Mouse (Mus musculus) activated CD4-positive, CD25-positive, alpha-beta regulatory T cell (primary cell): ENCODE data around the gene Gm3248. TPM values are rescaled to one million over a fixed set of nuclear protein-coding genes. Genes with fewer than 3 reads are reported as not detected.

Source experiments
- polyA plus RNA-seq, 2 experiments: library from polyadenylated mRNA; unstranded; fragments of 100-300 nt; shearing (Covaris generic); gene quantifications; one replicate each; pipeline ENCODE4 v1.2.1; 2017

The Gm3248 gene
- under 1 TPM; 0.56 to 0.69 TPM for polyA plus RNA-seq

DNA sequence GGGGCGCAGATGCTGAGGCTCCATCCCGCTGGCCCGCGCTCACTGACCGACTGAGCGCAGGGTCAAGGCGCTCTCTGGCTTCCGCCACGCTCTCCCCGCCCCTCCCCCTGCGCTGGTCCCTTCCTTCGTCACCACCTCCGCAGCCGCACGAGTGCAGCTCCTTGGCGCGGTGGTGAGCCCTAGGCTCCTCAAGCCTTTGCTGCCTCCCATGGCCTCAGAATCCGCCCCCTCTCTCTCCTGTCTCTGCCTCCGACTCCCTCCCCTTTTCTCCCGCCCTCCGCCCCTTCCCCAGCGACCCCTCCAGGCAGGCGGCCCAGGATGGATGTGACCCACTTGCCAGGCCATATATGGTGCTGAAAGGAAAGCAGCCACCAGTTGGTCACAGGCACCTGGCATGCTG is at the start of gene Gm3248:
TSS of gene Gm3248 (minus strand) at position 111 of the 400 bp plus-strand sequence.

DNA sequence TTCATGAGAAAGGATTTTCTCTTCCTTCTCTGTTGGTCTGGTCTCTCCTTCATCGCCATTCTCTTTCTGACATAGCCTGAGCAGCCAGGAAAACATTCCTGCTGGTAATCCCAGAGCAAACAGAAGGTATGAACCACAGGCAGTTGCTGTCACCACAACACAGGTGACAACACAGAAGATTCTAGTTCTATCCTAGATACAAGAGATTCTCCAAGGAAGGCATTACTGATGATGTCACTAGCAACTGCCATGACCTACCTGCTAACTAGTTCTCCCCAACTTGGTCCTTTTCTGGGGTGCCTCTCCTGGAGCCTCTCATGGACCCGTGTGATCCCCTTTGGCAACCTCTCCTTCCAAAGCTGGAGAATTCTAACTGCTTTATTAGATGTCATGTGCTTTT is 17.5 kb upstream of the Gm3248 start, which contains the start of gene Gm3453:
TSS of gene Gm3453 (minus strand) at position 101 of the 400 bp plus-strand sequence.

Other genes starting within 250 kb of the Gm3248 start
- 1 to 10 TPM in 1 of 2 experiments, under 1 TPM in 1; 0.42 to 1.9 TPM for gene Gm3373, start 220.2 kb downstream of the Gm3248 start, polyA plus RNA-seq
- gene Gm3383, start 153.8 kb downstream of the Gm3248 start, polyA plus RNA-seq, result 1 to 10 TPM; 1.3 to 1.7 TPM
- gene Gm3424, start 131.4 kb downstream of the Gm3248 start, polyA plus RNA-seq, result not detected
- gene Gm8237, start 81.4 kb downstream of the Gm3248 start, polyA plus RNA-seq, result under 1 TPM; 0.12 to 0.53 TPM
- under 1 TPM in 1 of 2 experiments, not detected in 1; 0.33 TPM for gene Gm3453, start 17.4 kb upstream of the Gm3248 start, polyA plus RNA-seq
- not detected for gene Gm6337, start 96.5 kb upstream of the Gm3248 start, polyA plus RNA-seq
- gene Gm8206, start 132.2 kb upstream of the Gm3248 start, polyA plus RNA-seq, result under 1 TPM; 0.16 to 0.26 TPM
- 1 to 10 TPM; 2.9 to 4.1 TPM for gene Gm3468, start 146.9 kb upstream of the Gm3248 start, polyA plus RNA-seq
- gene Gm3476, start 164.1 kb upstream of the Gm3248 start, polyA plus RNA-seq, result under 1 TPM in 1 of 2 experiments, not detected in 1; 0.68 TPM